Mouse (Mus musculus): ENCODE results near the gene Cdh12. TPM values are rescaled to one million over a fixed set of nuclear protein-coding genes. Genes with fewer than 3 reads are reported as not detected.

Gene Cdh12
- polyA plus RNA-seq, 1 experiment from 2014 or later: 1.2 TPM

Small RNA genes within 50 kb of the gene (microRNA-seq; reads per million reads assigned to microRNA genes)
- not detected for gene Gm27397

Other genes with a start within 250 kb of the Cdh12 start
- 0.20 TPM in 1 of 2 replicates, not detected in the other for gene Acot10, start 217.5 kb downstream of the Cdh12 start, polyA plus RNA-seq (2016; fragmentation: Nextera tagmentation; extraction: Ambion mirVana)